Mouse (Mus musculus) granulocyte monocyte progenitor cell, adult 5-6 weeks (primary cell): Measurements from ENCODE around the gene Gm48551. TPM values are rescaled to one million over a fixed set of nuclear protein-coding genes. Genes with fewer than 3 reads are reported as not detected.

ENCODE experiments used
- ATAC-seq: replicated peaks from 2 replicates; pipeline ENCODE4 v1.8.0; 2016; ENCODE audit warnings: mild to moderate bottlenecking, moderate TSS enrichment, inconsistent platforms; ENCODE audit not compliant: poor library complexity, severe bottlenecking
- total RNA-seq, 2 experiments: library from RNA; stranded (forward) in 1 of 2; stranded (reverse) in 1 of 2; fragments of 200-712, 200-1000 nt in 1 of 2; fragments of >200 nt in 1 of 2; fragmentation: Nextera tagmentation in 1 of 2; gene quantifications; 2 replicates each; pipeline ENCODE4 v1.2.3; 2014 to 2017

Gene Gm48551
- total RNA-seq, 2 experiments from 2014 or later, result 4.0 TPM; not detected in 1

DNA sequence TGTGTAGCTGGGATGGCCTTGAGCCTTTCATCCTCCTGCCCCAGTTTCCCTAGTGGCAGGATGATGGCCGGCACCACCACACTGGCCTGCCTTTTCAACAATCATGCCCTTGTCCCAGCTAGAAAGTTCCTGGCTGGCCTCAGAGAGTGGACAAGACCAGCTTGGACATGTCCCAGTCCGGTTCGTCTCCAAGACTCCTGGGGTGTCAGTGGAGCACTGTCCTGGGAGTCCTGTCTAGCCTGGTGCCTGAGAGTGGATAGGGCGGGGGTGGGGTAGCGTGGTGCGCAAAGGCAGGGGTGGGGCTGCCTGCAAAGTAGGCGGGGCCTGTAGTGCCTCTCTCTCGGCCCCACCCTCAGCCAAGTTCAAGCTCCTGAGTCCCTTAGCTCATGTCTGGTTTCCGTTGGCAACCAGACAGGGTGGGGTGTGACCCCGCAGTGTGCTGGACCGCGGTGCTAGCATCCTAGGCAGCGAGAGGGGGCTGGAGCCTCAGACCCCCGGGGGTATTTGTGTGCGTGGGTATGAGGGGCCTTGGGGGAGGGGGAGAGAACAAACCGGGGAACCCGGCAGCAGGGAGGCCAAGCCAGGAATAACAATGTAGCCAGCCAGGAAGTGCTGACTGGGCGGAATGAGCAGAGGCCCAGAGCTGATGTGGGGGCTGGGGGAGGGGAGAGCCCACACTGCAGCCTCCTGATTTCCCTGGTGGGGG is 17.4 kb downstream of the Gm48551 start:
- no peak for ATAC-seq

DNA sequence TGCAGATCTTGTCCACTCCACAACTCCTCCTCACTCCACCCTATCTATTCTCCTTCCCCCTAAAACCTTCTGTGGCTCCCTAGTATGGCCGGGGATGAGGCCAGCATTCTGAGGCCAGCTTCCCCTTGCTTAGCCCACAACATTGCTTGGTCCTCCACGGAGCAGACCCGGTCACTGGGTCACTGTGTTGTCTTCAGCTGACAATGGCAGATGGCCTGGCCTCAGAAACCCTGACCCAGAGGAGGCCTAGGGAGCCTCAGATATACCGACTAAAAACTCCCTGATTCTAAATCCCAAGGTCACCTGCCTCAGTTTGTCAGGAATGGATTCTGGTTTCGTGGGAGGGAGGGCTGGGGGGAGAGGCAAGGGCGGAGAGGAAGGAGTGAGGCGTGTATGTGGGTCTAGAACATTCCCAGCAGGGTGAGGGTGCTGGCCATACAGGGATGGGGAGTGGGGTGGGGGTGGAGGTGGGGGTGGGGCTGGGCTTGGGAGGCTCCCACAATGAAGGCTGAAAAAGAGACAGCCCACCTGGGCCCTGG is 18.0 kb downstream of the Gm48551 start:
- no peak for ATAC-seq

DNA sequence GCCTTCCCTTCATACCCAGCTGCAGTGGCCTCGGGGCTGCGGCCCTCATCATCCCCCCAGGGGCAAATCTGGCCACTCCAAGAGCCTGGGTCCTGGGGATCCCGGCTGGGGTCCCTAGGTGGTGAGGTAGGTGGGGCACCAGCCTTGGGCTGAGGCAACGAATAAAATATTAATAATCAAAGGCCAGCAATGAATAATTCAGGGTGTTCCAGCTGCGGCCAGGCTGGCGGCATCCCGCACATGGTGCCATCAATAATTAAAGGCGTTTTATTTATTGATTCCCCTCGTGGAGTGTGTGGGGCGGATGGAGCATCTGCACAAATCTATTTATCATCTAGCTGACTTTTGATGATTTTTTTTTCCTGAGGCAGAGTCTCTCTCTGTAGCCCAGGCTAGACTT is 19.2 kb downstream of the Gm48551 start:
- ATAC-seq, result no peak

DNA sequence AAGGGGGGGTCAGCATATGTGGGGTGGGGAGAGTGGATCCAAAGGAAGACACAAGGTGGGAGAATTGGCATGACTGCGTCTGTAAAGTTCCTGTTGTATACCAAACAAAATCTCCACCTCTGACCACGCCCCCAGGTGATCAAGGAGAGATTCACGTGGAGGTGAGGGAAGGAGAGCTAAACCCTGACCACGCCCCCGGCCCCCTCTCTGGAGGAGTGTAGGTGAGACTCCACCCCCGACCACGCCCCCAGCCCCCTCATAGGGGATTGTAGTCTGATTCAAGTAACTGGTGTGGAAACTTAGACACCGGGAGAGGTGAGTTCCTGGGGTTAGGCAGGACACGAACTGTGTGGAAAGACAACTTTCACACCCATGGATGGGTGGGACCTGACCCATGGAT is 19.8 kb downstream of the Gm48551 start:
- no peak for ATAC-seq

DNA sequence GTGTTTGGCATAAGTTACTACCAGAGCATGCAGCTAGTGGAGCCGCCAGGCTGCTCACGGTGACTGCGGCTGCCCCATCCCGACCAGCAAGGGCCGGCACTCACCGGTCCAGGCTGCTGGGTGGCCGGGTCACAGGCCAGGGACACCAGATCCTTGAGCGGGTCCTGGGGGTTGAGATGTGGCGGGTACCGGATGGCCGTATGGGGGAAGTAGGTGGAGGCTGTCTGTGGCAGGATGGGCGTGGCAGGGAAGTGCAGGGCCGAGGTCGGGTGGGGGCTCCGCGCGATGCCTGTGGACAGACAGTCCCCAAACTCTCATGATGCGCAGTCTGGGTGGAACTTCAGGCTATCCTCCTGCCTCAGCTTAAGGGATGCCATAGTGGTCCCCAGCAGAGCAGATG is 20.5 kb downstream of the Gm48551 start:
- peak; percentile 38 for ATAC-seq

DNA sequence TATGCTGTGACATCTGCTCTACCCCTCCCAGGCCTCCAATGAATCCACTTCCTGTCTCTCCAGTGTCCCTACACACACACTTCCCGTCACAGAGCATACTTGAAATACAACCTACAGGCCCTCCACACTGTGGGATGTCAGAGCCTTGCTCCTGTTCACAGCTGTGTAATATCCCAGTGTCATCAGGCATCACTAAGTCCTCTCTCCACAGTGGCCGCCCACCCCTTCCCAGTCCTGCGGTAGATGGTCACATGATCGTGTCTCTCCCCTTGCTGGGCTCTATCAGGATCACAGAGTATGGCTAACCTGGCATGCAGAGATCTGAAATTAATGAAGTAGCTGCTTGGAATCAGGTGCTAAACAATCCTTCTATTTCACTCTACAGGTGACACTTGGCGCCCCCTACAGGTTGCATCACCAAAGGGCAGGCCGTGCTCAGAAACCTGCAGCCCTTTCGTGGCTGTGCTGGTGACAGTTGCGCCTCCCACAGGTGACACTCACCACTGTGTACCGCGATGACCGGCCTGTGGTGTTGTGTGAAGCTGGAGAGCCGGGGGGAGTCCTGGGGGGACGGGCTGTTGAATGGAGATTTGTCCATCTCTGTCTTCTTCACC is 21.4 kb downstream of the Gm48551 start:
- ATAC-seq, result no peak

DNA sequence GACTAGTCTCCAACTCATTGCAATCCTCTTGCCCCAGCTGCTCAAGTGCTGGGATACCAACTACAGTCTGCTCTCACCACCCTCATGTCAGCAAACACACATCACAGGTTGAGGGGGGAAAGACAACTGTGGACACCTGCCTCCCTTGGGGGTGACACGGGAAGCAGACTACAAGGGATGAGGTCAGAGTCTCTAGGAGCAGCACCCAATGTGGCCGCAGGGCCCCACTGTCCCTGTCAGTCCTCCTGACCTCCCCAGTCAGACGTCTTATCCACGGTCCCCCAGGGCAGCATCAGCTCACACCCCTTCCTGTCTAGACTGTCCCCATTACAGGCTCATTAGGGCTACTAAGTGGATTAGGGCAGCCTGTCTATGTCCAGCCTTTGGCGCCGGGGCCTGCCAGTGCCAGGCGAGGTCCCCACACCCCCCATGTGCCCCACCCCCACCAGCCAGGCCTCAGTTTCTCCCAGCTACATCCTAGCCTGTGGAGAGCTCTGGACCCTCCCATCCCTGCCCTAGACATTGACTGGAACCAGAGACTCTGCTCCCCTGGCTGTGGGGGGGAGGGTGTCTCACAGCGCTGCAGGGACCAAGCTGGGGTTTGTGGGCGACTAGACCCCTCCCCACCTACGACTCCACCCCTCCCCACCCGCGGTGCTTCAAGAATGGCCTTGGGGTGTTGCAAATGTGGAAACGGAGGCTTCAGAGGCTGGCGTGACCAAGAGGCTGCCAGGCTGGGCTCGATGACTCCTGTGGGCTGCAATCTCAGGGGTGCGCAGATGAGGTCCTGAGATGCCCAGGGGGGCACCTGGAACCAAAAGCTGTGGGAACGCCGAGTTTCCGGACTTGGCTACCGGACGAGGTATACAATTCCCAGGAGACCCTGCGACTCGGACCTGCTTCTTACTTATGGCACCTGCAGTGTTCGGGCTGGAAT is 22.5 kb downstream of the Gm48551 start:
- ATAC-seq, result no peak

DNA sequence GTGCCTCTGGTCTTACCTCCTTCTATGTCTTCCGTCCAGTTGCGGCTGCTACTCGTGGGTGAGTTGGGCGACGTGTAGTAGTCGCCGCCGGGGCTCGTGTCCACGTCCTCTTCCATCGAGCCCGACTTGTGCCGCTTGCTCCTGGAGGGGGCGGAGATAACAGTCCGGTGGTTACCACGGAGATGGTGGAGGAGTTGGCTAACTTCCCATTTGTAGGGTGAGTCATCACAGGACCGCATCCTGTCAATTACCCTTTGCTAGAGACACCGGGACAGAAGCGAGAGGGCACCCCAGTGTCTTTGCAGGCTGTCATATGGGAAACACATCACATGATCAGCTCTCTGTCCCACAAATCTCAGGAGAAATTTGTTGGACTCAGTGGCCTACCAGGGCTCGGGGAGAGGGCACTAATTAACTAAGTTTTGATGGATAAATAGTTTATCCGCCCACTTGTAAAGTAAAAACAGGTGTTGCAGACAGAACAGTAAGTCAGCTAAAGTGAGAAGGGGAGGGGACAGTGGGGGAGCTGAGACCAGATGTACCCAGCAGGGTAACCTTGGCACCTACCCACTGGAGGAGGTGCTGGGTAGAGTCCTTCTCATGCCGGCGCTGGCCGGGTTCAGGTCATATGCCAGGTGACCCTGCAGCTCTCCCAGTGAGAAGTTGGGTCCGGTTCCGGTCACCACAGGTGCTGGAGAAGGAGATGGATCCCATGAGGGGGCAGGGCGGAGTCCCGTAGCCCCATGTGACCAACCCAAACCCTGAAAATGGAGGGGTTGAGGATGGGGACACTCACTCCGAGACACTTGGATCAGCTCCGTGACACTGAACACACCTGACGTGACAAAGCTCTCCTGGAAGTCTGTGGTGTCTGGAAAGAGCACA is 23.5 kb downstream of the Gm48551 start:
- peak; percentile 69 for ATAC-seq

DNA sequence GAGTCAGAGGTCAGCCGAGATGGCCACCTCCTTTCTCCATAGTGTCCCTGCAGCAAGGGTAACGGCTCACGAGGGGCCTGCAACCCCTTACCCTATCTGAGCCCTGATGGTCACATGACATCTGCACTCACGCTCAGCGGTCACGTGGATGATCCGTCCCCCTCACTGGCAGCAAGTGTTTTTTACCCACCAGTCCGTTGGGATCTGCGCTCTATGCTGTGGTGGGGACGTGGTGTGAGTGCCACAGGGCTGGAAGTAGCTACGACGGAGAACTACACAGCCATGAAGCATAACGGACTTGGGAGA is 24.1 kb downstream of the Gm48551 start:
- no peak for ATAC-seq

DNA sequence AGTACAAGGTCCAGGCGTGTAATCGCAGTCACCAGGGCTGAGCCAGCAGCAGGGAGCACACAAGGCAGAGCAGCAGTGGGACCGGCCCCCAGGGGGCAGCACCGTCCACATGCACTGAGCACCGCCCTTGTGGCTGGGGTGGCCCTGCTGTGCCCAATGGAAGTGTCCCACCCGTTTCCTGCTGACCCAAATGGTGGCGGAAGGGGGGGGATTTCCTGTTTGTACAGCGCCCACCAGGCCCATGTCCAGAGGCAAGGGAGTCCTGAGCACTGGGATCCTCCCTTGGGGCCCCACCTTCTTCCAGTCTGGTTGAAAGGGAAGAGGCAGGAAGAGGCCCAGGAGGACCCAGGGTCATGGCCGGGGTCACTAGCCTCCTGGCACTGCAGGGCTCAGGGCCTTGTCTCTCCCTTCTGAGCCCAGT is 24.6 kb downstream of the Gm48551 start:
- peak; percentile 62 for ATAC-seq

DNA sequence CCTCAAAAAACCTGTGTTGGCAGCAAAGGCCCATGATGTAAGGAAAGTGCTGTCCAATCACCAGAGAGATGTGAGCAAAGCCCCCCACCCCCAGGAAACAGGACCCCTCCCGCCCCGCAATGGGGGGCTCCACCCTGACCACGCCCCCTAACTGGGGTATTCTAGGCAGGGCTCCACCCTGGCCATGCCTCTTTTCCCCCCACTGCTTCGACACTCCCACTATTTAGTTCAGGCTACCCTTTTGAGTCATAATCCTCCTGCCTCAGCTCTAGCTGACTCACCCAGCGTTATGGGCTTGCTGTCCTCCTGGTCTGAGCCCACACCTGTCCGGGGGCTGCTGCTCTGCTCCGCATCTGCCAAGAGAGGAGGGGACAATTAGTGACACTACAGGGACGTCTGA is 25.1 kb downstream of the Gm48551 start:
- no peak for ATAC-seq

DNA sequence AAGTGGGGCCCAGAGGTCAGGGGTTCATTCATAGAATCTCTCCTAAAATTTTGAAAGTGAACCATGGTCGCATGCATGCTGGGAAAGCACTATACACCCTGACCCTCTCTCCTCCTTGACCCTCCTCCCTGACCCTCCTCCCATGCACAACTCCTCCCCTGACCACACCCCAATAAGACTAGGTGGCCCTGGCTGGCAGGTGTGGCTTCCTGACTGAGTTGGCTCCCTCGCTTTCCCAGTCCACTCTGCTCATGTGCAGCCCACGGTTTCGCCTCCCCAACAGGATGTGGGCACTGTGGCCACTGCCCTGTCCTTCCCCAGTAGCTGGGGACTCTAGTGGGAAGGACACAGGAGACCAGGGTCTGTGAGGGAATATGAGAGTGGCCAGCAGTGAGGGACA is 26.1 kb downstream of the Gm48551 start:
- ATAC-seq, result no peak

DNA sequence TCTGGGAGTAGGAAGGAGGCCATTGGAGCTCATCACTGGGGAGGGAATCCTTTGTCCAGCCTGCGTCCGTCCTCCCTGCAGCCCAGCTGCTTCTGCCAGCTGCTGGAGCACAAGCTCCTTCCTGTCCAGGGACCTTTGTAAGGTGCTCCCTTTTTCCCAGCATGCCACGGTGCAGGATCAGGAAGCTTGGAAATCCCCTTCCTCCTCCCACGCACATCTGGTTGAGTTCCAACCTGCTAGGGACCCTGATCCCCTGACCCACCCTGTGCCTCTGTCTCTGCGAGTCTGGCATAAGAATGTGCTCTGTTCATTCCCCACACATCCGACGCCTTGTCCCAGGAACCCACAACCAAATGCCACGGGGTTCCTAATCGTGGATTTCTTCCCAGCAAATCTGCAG is 26.7 kb downstream of the Gm48551 start:
- ATAC-seq, result no peak

DNA sequence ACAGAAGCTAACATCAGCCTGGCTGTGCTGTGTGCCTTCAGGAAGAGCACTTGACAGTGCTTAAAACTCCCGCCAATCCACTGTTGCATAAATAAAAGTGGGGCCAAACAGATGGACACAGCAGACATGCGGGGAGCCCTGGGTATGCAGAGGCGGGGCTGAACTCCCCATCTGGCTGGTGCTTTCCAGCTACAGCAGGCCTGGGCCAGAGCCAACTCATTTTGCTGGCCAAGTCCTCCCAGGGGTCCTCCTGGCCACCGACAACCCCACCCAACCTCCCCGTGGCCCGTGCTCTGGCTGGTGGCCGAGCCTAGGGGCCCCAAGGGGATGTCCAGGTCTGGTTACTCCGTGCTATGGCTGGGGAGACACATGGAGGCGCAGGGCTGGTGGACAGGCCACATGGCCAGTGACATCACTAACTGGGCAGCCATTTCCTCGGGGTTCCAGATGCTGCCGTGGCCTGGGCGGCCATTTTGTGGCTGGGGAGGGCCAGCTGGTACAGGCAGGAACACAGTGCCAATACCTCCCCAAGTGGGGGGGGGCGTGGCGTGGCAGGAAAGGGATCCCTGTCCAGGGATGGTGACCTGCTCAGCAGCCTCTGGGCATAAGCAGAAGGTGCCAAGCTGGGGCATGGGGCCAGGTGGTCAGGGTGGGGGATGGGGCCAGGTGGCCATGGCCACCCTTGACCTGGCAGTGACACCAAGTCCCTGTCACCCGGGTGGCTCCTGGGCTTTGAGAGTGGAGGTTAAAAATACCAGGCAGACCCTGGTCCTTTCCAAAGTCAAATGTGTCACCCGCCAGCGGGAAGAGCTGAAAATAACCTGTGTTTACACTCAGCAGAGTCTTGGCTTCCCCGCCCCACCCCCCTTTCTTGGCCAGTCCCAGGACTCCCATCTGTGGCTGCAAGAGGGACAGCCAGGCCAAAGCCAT is 27.5 kb downstream of the Gm48551 start:
- ATAC-seq, result no peak

DNA sequence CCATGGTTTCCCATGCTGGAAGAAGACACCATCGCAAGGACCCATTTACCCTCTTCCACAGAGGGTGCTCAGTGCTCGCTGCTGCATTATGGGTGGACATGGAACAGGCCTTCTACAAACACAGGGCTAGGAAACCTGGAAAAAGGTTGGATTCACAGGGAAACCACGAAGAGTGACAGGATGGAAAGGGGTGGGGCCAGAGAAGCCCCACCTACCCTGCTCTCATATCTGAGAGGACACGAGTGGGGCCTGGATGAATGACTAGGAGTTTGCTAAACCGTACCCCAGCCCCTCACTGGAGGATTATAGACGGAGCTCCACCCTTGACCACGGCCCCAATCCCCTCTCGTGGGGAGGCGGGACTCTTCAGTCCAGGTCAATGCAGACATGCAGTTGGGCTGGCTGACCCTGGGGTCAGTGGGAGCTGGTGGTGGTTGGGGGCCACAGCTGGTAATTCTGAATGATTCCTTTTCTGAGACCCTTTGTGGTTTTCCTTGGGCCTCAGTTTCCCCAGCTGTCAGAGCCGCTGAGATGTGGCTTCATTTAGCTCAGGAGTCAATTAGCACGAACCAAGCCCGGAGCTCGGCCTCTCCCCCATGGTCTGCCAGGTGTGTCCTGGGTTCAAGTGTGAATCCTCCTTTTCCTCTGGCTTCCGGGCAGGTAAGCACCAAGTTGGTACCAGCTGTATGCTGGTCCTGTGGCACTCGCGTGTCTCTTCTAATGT is 28.5 kb downstream of the Gm48551 start:
- no peak for ATAC-seq

DNA sequence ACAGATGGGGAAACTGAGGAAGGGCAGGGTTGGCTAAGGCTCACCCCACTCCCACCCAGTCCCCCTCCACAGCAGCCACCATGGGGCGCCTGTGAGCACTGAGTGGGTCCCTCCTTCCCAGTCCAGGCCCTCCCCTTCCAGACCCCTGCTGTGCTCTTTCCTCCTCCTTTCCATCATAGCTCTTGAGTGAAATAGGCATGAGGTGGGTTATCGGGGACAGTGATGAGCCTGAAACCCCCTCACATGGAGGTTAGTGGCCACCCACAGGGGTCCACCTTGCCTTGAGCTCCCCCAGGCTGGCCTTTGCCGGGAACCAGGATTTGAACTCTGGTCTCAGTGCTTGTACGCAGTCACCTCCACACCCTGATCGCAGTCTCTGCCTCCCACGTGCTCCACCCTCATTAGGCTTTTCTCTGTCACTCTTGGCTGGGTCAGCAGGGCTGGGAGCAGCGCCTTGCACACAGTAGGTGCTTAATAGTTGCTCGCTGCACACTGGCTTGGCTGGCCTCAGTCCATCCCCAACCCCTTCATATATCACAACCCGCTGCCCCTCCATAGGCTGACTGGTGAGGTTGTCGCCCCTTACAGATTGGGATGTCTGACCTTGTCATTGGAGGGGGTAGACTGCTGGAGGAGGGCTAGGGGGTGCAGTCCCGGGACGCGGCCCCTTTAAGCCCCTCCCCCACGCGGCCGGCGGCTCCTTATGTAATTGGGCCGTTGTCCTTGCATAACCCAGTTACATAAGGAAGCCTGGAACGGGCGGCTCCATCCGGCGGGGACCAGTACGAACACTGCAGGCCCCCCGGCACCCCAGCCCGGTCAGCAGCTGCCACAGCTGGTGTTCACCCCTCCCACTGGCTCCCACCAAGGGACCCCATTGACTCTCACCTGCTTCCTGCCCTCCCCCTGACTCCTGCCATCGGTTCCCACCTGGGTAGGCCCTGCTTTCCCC is 29.3 kb downstream of the Gm48551 start:
- peak; percentile 64 for ATAC-seq

DNA sequence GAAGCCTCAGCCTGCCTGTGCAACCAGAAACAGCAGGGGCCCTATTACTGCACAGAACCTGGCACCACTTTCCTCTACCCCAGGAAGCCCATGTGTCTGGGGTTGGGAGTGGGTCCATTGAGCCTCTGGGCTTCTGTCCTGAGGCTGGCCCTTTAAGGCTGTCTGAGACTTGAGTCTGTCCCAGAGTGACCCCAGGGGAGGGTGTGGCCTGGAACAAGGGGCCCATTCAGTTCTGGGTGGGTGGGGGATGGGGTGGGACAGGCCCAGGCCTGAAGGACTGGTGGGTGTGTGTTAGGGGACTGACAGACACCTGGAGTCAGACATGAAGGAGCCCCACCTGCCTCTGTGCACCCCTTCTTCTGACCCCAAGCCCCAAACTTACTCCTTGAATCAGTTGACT is 30.4 kb downstream of the Gm48551 start:
- no peak for ATAC-seq
